Mouse (Mus musculus): ENCODE measurements at regions not wholly inside any gene's neighbourhood (a gene's known extent, or its start where the extent isn't known, plus 50 kb on each side); places are given as distances from the start of the nearest gene placed in this dataset.

DNA sequence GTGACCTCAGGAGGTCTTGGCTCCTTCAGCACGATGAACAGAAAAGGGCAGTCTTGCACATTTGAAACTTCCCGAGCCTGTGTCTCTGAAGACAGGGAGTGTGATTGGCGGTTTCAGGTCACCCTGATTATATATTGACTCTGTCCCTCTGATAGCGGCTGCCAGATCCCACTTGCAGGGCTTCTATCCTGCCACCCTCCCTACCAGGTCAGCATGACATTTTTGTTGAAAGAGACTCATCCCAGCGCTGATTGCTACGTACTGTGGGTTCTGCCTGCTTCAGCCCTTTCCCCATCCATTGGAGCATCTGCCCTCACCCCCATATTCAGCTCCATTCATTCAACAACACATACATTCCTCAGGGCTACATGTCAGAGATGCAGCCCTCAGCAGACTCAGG, 466.7 kb downstream of the Etnk1 start:
- H3K9ac ChIP-seq, result no peak overlapping the region
- no peaks in the 10 kb centered on the region for H3K9me3 ChIP-seq
- ATAC-seq (replicated peaks), result no peak
- H3K27me3 ChIP-seq (replicated peaks), result no peaks in the 10 kb centered on the region
- no peak overlapping the region for H3K4me2 ChIP-seq
- H3K4me1 ChIP-seq, result no peaks in the 10 kb centered on the region
- no peak overlapping the region for H3K27ac ChIP-seq
- 73% methylated on average over 6 of the region's 6 CpGs for WGBS
- no peak overlapping the region for H3K4me3 ChIP-seq
- no peaks in the 10 kb centered on the region for H3K36me3 ChIP-seq (replicated peaks)

DNA sequence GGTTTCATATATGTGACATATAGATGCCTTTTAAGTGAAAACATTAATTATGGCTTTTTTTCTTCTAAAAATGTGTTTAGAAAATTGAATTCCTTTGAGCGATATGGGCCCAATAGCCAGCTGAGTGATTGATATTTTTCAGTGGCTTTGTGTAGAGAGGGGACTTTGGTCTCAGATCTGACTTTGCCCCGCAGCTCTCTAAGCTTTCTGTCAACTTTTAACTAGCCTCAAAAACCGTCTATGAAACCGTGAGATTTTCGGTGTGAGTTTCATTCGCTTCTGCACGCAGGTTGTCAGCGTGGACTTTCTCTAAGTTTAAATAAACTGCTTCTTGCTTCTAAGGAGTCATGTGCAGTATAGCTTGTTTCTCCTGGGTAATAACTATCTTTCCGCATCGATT, 467.3 kb downstream of the Etnk1 start:
- 78% methylated on average over 10 of the region's 10 CpGs for WGBS
- Histone ChIP-seq H3K27me3 (replicated peaks) (no peaks in the 10 kb centered on the region), H3K4me3 (no peak overlapping the region), H3K9ac (no peak overlapping the region), H3K27ac (no peak overlapping the region), H3K4me1 (no peaks in the 10 kb centered on the region), H3K9me3 (no peaks in the 10 kb centered on the region), H3K4me2 (no peak overlapping the region), H3K36me3 (replicated peaks) (no peaks in the 10 kb centered on the region)
- ATAC-seq (replicated peaks), result no peak

- H3K4me3 ChIP-seq, result no peak overlapping the region
- no peak overlapping the region for H3K9ac ChIP-seq
- no peak overlapping the region for H3K27ac ChIP-seq
- no peak overlapping the region for H3K4me2 ChIP-seq
- no peaks in the 10 kb centered on the region for H3K4me1 ChIP-seq
- H3K36me3 ChIP-seq (replicated peaks), result no peaks in the 10 kb centered on the region
- H3K27me3 ChIP-seq (replicated peaks), result no peaks in the 10 kb centered on the region
- 80% methylated on average over 2 of the region's 2 CpGs for WGBS
- ATAC-seq (replicated peaks), result no peak
- no peaks in the 10 kb centered on the region for H3K9me3 ChIP-seq
These were observed 468.0 kb downstream of the Etnk1 start for GRCm38 (mm10) chr6:143635043-143635442.

DNA sequence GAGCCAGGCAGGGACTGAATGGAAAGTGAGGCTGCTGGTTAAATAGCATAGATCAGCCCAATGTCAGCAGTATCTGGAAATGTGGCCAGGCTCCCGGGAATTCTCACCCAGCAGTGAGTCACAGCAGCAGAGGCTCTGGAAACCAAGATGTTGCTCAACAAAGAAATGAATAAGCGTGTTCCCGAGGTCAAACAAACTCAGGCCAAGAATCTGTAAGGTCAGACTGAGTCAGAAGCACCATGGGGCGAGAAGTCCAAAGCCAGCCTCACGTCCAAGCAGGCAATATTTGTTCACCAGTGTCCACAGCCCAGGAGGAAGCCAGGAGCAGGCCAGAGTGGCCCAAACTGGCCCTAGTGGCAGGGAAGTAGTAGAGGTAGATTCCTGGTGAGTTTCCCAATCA, 473.6 kb downstream of the Etnk1 start:
- no peak for ATAC-seq (replicated peaks)
- Histone ChIP-seq H3K4me1 (no peaks in the 10 kb centered on the region), H3K27ac (no peak overlapping the region), H3K36me3 (replicated peaks) (no peaks in the 10 kb centered on the region), H3K4me2 (no peak overlapping the region), H3K27me3 (replicated peaks) (no peaks in the 10 kb centered on the region), H3K9me3 (no peaks in the 10 kb centered on the region), H3K4me3 (no peak overlapping the region), H3K9ac (no peak overlapping the region)
- 88% methylated on average over 5 of the region's 5 CpGs for WGBS

DNA sequence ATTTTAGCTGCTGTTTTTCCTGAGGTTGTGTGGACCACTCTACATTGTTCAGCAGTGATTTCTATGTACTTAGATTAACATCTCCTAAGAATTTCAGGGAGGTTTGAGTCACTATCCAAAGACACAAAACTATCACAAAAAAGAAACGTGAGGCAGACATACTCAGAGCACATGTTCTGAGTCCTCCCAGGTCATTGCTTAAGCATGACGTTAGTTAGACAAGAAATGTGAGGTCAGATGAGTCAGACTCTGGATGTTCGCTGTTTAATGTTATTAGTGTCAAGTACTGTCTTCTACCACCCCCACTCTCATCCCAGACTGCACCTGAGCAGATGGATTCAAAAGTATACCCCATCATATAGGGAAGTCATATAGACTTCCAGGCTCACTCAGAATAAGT, 475.0 kb downstream of the Etnk1 start:
- Histone ChIP-seq H3K9me3 (no peaks in the 10 kb centered on the region), H3K36me3 (replicated peaks) (no peaks in the 10 kb centered on the region), H3K4me3 (no peak overlapping the region), H3K27ac (no peak overlapping the region), H3K9ac (no peak overlapping the region), H3K4me1 (no peaks in the 10 kb centered on the region), H3K27me3 (replicated peaks) (no peaks in the 10 kb centered on the region), H3K4me2 (no peak overlapping the region)
- WGBS, result 88% methylated on average over 3 of the region's 3 CpGs
- no peak for ATAC-seq (replicated peaks)

GRCm38 (mm10) chr6:143645989-143646388, 479.0 kb downstream of the Etnk1 start:
- H3K27ac ChIP-seq, result no peak overlapping the region
- no peaks in the 10 kb centered on the region for H3K27me3 ChIP-seq (replicated peaks)
- H3K36me3 ChIP-seq (replicated peaks), result no peaks in the 10 kb centered on the region
- H3K4me2 ChIP-seq, result no peak overlapping the region
- 88% methylated on average over 4 of the region's 4 CpGs for WGBS
- H3K4me1 ChIP-seq, result no peaks in the 10 kb centered on the region
- no peak for ATAC-seq (replicated peaks)
- no peak overlapping the region for H3K4me3 ChIP-seq
- H3K9me3 ChIP-seq, result no peaks in the 10 kb centered on the region
- no peak overlapping the region for H3K9ac ChIP-seq

GRCm38 (mm10) chr6:143648501-143648900, 481.5 kb downstream of the Etnk1 start:
- Histone ChIP-seq H3K36me3 (replicated peaks) (no peaks in the 10 kb centered on the region), H3K9ac (no peak overlapping the region), H3K27ac (no peak overlapping the region), H3K27me3 (replicated peaks) (no peaks in the 10 kb centered on the region), H3K9me3 (0 out of 2 replicates have a peak, but pooled peaks cover 3% of the 10 kb centered on the region), H3K4me3 (no peak overlapping the region), H3K4me2 (no peak overlapping the region), H3K4me1 (no peaks in the 10 kb centered on the region)
- no peak for ATAC-seq (replicated peaks)
- WGBS, result 70% methylated on average over 3 of the region's 3 CpGs

DNA sequence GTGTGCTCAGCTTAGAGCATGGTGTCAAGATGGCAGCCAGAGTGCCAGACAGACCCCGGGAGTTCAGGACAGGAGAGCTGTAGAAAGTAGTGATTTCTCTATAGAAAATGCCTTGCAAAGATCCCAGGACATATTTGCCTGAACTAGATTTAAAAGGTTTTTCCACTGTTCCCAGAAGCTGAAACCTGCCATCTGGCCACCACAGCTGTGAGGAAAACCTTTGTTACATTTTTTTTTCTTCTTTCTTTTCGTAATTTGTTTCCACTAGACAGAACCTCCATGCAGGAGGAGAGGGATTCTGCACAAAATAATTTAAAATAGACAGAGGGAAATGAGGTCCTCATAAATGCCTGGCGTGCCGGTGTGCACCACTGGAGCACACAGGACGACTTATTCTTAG, 489.6 kb downstream of the Etnk1 start:
- no peak overlapping the region for H3K4me2 ChIP-seq
- no peak overlapping the region for H3K9ac ChIP-seq
- H3K4me3 ChIP-seq, result no peak overlapping the region
- H3K36me3 ChIP-seq (replicated peaks), result no peaks in the 10 kb centered on the region
- H3K27ac ChIP-seq, result no peak overlapping the region
- WGBS, result 51% methylated on average over 5 of the region's 5 CpGs
- ATAC-seq (replicated peaks), result no peak
- H3K9me3 ChIP-seq, result 0 out of 2 replicates have a peak, but pooled peaks cover 3% of the 10 kb centered on the region
- no peaks in the 10 kb centered on the region for H3K4me1 ChIP-seq
- H3K27me3 ChIP-seq (replicated peaks), result no peaks in the 10 kb centered on the region

DNA sequence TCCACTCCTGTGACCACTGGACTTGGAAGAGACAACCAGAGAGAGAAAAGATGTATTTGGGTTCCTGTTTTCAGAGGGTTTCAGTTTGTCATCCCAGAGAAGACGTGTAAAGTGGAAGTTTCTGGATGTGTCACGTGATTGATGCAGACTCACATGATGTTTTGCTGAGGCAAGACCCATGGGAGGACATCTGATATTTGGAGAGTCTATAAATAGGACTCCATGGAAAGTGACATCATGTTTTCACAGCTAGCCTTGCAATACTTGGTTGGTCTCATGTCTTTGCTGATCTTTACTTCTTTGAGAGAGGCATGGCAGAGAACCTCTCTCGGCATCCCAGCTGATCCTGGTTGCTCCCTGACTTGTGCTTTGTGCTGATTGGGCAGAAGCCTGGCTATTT, 493.8 kb downstream of the Etnk1 start:
- 93% methylated on average over 3 of the region's 3 CpGs for WGBS

DNA sequence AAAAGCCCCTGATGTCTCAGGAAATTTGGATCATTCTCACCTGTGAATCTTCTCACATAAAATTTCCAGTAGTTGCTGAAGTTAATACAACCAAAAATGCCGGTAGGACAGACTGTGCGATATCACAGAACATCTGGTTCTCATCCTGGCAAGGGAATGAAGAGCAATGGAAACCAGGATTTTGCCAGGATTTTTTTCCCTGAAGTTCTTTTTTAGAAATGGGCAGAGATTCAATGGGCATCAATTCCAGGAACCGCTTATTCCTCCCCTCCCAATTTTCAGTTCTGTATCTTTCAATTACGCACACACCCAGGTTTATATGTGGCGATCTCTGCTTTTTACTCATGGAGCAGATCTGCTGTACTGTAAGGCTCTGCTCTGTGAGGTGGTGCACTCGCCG, 496.3 kb downstream of the Etnk1 start:
- H3K36me3 ChIP-seq (replicated peaks), result no peaks in the 10 kb centered on the region
- H3K9me3 ChIP-seq, result no peaks in the 10 kb centered on the region
- ATAC-seq (replicated peaks), result no peak
- no peaks in the 10 kb centered on the region for H3K27me3 ChIP-seq (replicated peaks)
- no peaks in the 10 kb centered on the region for H3K4me1 ChIP-seq
- no peak overlapping the region for H3K4me3 ChIP-seq
- no peak overlapping the region for H3K4me2 ChIP-seq
- H3K27ac ChIP-seq, result no peak overlapping the region
- no peak overlapping the region for H3K9ac ChIP-seq
- 87% methylated on average over 7 of the region's 7 CpGs for WGBS

More for the DNA sequence above, 493.8 kb downstream of the Etnk1 start:
- Histone ChIP-seq H3K36me3 (replicated peaks) (no peaks in the 10 kb centered on the region), H3K27me3 (replicated peaks) (no peaks in the 10 kb centered on the region), H3K27ac (no peak overlapping the region), H3K9ac (no peak overlapping the region), H3K4me1 (no peaks in the 10 kb centered on the region), H3K9me3 (no peaks in the 10 kb centered on the region), H3K4me3 (no peak overlapping the region), H3K4me2 (no peak overlapping the region)
- ATAC-seq (replicated peaks), result no peak

DNA sequence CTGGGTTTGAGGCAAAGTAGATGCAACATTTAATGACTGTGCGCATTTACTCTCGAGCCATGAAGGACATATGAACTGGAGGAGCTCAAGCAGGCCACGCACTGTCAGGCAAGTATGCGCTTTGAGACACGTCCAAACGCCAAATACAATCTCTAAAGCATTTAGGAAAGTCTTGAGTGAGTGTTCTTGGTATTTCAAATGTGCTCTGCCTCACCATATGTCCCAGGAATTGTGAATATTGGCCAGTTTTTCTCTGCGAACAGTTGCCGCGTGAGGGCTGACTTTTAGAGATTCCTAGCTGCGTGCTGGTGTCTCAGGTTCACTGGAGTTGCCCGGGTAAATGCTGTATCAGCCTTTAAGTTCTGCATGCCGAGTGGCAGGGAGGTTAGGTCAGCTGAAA, 498.4 kb downstream of the Etnk1 start:
- H3K36me3 ChIP-seq (replicated peaks), result no peaks in the 10 kb centered on the region
- no peak overlapping the region for H3K9ac ChIP-seq
- H3K4me3 ChIP-seq, result no peak overlapping the region
- 88% methylated on average over 12 of the region's 12 CpGs for WGBS
- no peak overlapping the region for H3K27ac ChIP-seq
- H3K27me3 ChIP-seq (replicated peaks), result no peaks in the 10 kb centered on the region
- H3K9me3 ChIP-seq, result no peaks in the 10 kb centered on the region
- H3K4me2 ChIP-seq, result no peak overlapping the region
- ATAC-seq (replicated peaks), result no peak
- H3K4me1 ChIP-seq, result no peaks in the 10 kb centered on the region

DNA sequence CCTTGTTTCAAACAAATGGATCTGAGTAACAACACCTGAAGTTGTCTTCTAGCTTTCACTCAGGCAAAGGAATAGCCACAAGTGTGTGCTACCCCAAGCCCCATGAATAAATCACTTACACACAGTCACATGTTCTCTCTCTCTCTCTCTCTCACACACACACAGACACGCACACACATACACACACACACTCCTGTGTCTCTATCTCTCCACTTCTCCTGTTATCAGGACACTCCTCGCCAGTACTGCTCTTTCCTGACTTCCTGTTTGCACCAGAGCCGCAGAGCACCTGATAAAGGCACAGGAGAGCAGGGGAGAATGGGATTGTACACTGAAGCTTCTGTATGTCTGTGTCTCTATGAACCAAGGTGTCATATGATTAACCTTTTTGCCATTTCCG, 501.5 kb downstream of the Etnk1 start:
- H3K4me1 ChIP-seq, result no peaks in the 10 kb centered on the region
- H3K27ac ChIP-seq, result no peak overlapping the region
- H3K36me3 ChIP-seq (replicated peaks), result no peaks in the 10 kb centered on the region
- no peaks in the 10 kb centered on the region for H3K9me3 ChIP-seq
- no peaks in the 10 kb centered on the region for H3K27me3 ChIP-seq (replicated peaks)
- no peak overlapping the region for H3K4me3 ChIP-seq
- WGBS, result 81% methylated on average over 4 of the region's 4 CpGs
- H3K4me2 ChIP-seq, result no peak overlapping the region
- ATAC-seq (replicated peaks), result no peak
- H3K9ac ChIP-seq, result no peak overlapping the region

DNA sequence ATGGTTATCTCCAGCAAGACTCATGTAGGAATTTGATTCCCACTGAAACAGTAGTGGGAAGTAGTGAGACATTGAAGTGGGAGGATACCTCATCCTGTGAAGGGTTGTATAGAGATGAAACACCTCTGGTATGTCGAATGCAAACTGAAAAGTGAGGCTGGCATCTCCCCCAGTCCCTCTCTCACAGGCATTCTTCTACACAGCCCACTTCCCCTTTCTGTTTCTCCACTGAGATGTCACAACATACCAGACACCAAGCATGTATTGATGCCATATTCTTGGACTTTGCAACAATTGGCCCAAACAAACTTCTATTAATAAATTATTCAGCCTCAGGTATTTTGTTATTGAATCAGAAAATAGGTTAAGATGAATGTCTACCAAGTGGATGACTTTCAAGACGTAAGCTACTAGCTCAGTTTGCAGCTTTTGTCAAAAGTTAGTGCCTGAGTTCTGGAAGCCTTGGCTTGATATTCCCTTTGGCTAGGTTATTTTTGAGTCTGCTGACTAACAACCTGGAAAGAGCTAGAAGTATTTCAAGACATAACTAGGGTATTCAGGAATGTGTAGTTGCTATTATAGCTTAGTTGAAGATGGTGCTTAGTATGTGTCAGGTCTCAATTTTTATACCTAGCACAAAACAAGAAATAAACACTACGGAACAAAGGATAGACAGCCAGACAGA, 502.6 kb downstream of the Etnk1 start:
- H3K36me3 ChIP-seq (replicated peaks), result no peaks in the 10 kb centered on the region
- H3K9me3 ChIP-seq, result no peaks in the 10 kb centered on the region
- H3K4me3 ChIP-seq, result no peak overlapping the region
- H3K9ac ChIP-seq, result no peak overlapping the region
- no peak for ATAC-seq (replicated peaks)
- no peak overlapping the region for H3K4me2 ChIP-seq
- H3K27ac ChIP-seq, result no peak overlapping the region
- H3K27me3 ChIP-seq (replicated peaks), result no peaks in the 10 kb centered on the region
- H3K4me1 ChIP-seq, result no peaks in the 10 kb centered on the region
- 84% methylated on average over 3 of the region's 3 CpGs for WGBS

All from midbrain, embryonic 15.5 days (tissue).